Mouse (Mus musculus) brain, embryonic 14.5 days (tissue): ENCODE measurements around the gene Tut7.
"Not testable (repeated sequence)": the region's sequence is repeated elsewhere in the genome, so short reads cannot be mapped to it uniquely, and the experiment has no call there.

Experiments
- CTCF ChIP-seq: fragments of 200-500 bp; IDR thresholded peaks from 2 replicates; pipeline ENCODE4 v1.5.1; 2012; ENCODE audit warnings: inconsistent platforms, mild to moderate bottlenecking, moderate library complexity, borderline replicate concordance; ENCODE audit not compliant: insufficient read depth, insufficient read length; ENCODE audit errors: extremely low read depth
- POLR2A ChIP-seq: fragments of 200-500 bp; IDR thresholded peaks from 2 replicates; pipeline ENCODE4 v1.6.1; 2012; ENCODE audit warnings: mild to moderate bottlenecking, inconsistent platforms, borderline replicate concordance; ENCODE audit not compliant: poor library complexity, insufficient read depth, insufficient read length, severe bottlenecking; ENCODE audit errors: extremely low read depth

DNA sequence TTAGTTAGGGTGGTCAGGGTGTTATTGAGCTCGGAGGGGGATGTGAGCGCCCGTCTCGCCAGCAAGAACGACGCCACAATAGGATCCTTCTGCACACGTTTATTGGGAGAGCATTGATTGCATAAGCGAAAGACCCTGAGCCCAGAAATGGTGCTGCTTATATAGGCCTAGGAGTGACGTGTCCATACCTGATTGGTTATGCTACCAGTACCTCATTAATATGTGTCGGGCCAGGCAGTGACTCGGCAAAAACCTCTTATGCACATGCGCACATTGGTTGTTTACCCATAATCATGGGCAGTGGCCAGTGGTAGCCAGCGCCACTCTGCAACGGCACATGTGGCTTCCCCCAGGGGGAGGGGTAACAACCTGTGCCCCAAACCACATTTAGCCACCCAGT is 18.8 kb upstream of the Tut7 start:
- not testable (repeated sequence) for TF ChIP-seq CTCF, POLR2A
